ENCODE assay signal across 9 mouse cellular contexts in the genomic region with DNA sequence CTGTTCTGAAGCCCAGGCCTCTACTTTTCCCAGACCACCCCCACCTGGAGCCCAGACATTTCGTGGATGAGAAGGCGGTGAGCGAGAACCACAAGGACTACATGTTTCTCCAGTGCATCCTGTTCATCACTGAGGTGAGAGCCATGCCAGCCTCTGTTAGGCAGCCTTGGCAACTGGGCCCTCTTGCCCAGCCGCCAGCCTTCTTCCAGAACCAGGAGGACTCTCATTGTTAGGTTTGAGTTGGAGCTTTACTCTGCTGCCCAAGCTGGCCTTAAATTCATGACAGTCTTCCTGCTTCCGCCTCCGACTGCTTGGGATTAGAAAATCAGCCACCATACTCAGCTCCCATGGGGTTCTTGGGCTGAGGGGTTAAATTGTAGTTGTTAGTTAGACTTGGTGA. TPM values are rescaled to one million over a fixed set of nuclear protein-coding genes. Genes with fewer than 3 reads are reported as not detected.
A peak's percentile ranks its signal among the peaks of the same experiment; 100 is the strongest.
DNase-seq lines count a peak whose midpoint lies in the region; ATAC-seq lines count a peak whose summit lies in the region.
"Had no signal": no experiment of that assay in that cellular context is flagged by ENCODE, and none has a peak within 500 bp of the region (broad histone marks: within the 10 kb centered on the region; RNA-seq: fewer than 3 reads in every experiment).

No protein-coding gene starts in this region.

- no peaks in the 10 kb centered on the region for H3K9me3 ChIP-seq in kidney, embryonic 15.5 days (replicated peaks)
- no peaks in the 10 kb centered on the region for H3K9me3 ChIP-seq in embryonic facial prominence, embryonic 12.5 days
- no peaks in the 10 kb centered on the region for H3K9me3 ChIP-seq in forebrain, embryonic 15.5 days
- H3K9me3 ChIP-seq in liver, embryonic 16.5 days (replicated peaks; ENCODE audit: control insufficient read depth, low read length) = no peaks in the 10 kb centered on the region

- H3K27me3 ChIP-seq in kidney, embryonic 15.5 days = no peaks in the 10 kb centered on the region
- H3K27me3 ChIP-seq in embryonic facial prominence, embryonic 12.5 days = no peaks in the 10 kb centered on the region
- no peaks in the 10 kb centered on the region for H3K27me3 ChIP-seq in forebrain, embryonic 15.5 days
- no peaks in the 10 kb centered on the region for H3K27me3 ChIP-seq in liver, embryonic 16.5 days (ENCODE audit: control insufficient read depth, insufficient read depth, low read depth, low read length)

- H3K27ac ChIP-seq in kidney, embryonic 15.5 days = peak overlapping the region; percentile 100
- peak overlapping the region; percentile 100 for H3K27ac ChIP-seq in embryonic facial prominence, embryonic 12.5 days
- H3K27ac ChIP-seq in forebrain, embryonic 15.5 days (replicated peaks) = peak overlapping the region; percentile 94; the same call in 1 of the 2 replicates
- H3K27ac ChIP-seq in liver, embryonic 16.5 days (ENCODE audit: low read length) = peak overlapping the region; percentile 25; the same call in 1 of the 2 replicates

- 0 out of 2 replicates have a peak overlapping the region, but pooled peaks have one; percentile 14 for H3K9ac ChIP-seq in kidney, embryonic 15.5 days
- no peak overlapping the region for H3K9ac ChIP-seq in embryonic facial prominence, embryonic 12.5 days
- H3K9ac ChIP-seq in forebrain, embryonic 15.5 days (replicated peaks) = no peak overlapping the region
- no peak overlapping the region for H3K9ac ChIP-seq in liver, embryonic 16.5 days (ENCODE audit: low read depth, low read length)

- H3K4me3 ChIP-seq in kidney, embryonic 15.5 days (replicated peaks) = no peak overlapping the region
- H3K4me3 ChIP-seq in embryonic facial prominence, embryonic 12.5 days = no peak overlapping the region
- H3K4me3 ChIP-seq in forebrain, embryonic 15.5 days = no peak overlapping the region
- H3K4me3 ChIP-seq in liver, embryonic 16.5 days (ENCODE audit: low read depth, low read length) = no peak overlapping the region

- H3K36me3 ChIP-seq in kidney, embryonic 15.5 days = peaks cover 55% of the 10 kb centered on the region
- peaks cover 58% of the 10 kb centered on the region for H3K36me3 ChIP-seq in embryonic facial prominence, embryonic 12.5 days
- H3K36me3 ChIP-seq in forebrain, embryonic 15.5 days = peaks cover 42% of the 10 kb centered on the region
- H3K36me3 ChIP-seq in liver, embryonic 16.5 days (ENCODE audit: control insufficient read depth, insufficient read depth) = peaks cover 41% of the 10 kb centered on the region

- 90% methylated on average over 6 of the region's 6 CpGs for WGBS in kidney, embryonic 15.5 days
- 90% methylated on average over 6 of the region's 6 CpGs for WGBS in embryonic facial prominence, embryonic 12.5 days
- WGBS in forebrain, embryonic 15.5 days = 91% methylated on average over 6 of the region's 6 CpGs
- 91% methylated on average over 6 of the region's 6 CpGs for WGBS in liver, embryonic 16.5 days (ENCODE audit: insufficient replicate concordance)

- H3K4me2 ChIP-seq in kidney, embryonic 15.5 days = no peak overlapping the region
- no peak overlapping the region for H3K4me2 ChIP-seq in embryonic facial prominence, embryonic 12.5 days (replicated peaks)
- H3K4me2 ChIP-seq in forebrain, embryonic 15.5 days (replicated peaks) = no peak overlapping the region
- no peak overlapping the region for H3K4me2 ChIP-seq in liver, embryonic 16.5 days (ENCODE audit: low read depth, low read length)

- H3K4me1 ChIP-seq in kidney, embryonic 15.5 days = peaks cover 63% of the 10 kb centered on the region
- H3K4me1 ChIP-seq in embryonic facial prominence, embryonic 12.5 days = peaks cover 51% of the 10 kb centered on the region
- H3K4me1 ChIP-seq in forebrain, embryonic 15.5 days = peaks cover 37% of the 10 kb centered on the region
- peaks cover 28% of the 10 kb centered on the region for H3K4me1 ChIP-seq in liver, embryonic 16.5 days (ENCODE audit: control insufficient read depth, low read depth, low read length)

- no peak for ATAC-seq in kidney, embryonic 15.5 days (replicated peaks; ENCODE audit: low FRiP score)
- ATAC-seq in embryonic facial prominence, embryonic 12.5 days (ENCODE audit: insufficient number of reproducible peaks, insufficient read depth, low FRiP score, low TSS enrichment) = no peak
- ATAC-seq in forebrain, embryonic 15.5 days (replicated peaks) = no peak
- no peak for ATAC-seq in liver, embryonic 16.5 days (ENCODE audit: low read depth)

- no peak for DNase-seq in kidney, postnatal 14 days
- DNase-seq in adrenal gland, adult 8-10 months = no peak
- no peak for DNase-seq in natural killer cell, adult 2 months (ENCODE audit: low spot score in 2 of 2)
- DNase-seq: thymus, postnatal 36 days had no signal

RNA-seq across cellular contexts. Expression of gene Ptpa, which starts 23.8 kb away (rescaled TPM):
- 162 and 175 TPM in 2 replicates for polyA plus RNA-seq in kidney, embryonic 15.5 days (2015; fragmentation: Nextera tagmentation; extraction: Ambion mirVana)
- 140 and 145 TPM in 2 replicates for polyA plus RNA-seq in embryonic facial prominence, embryonic 12.5 days (2016; fragmentation: Nextera tagmentation; extraction: Ambion mirVana)
- polyA plus RNA-seq in forebrain, embryonic 15.5 days (2015; fragmentation: Nextera tagmentation; extraction: Ambion mirVana) = 146 and 152 TPM in 2 replicates
- polyA plus RNA-seq in liver, embryonic 16.5 days (2015; fragmentation: Nextera tagmentation; extraction: Ambion mirVana) = 121 TPM in 2 replicates
- total RNA-seq in adrenal gland, adult 8-10 months (2022) = 100 to 1,000 TPM; 135 to 153 (median 141) TPM

RNA-seq across cellular contexts. Expression of gene Crat, which starts 24.0 kb away (rescaled TPM):
- 27.2 and 30.9 TPM in 2 replicates for polyA plus RNA-seq in kidney, embryonic 15.5 days (2015; fragmentation: Nextera tagmentation; extraction: Ambion mirVana)
- polyA plus RNA-seq in embryonic facial prominence, embryonic 12.5 days (2016; fragmentation: Nextera tagmentation; extraction: Ambion mirVana) = 23.8 and 26.9 TPM in 2 replicates
- 20.5 and 22.6 TPM in 2 replicates for polyA plus RNA-seq in forebrain, embryonic 15.5 days (2015; fragmentation: Nextera tagmentation; extraction: Ambion mirVana)
- polyA plus RNA-seq in liver, embryonic 16.5 days (2015; fragmentation: Nextera tagmentation; extraction: Ambion mirVana) = 24.2 and 31.3 TPM in 2 replicates
- total RNA-seq in adrenal gland, adult 8-10 months (2022) = 100 to 1,000 TPM in 1 of 4 experiments, 10 to 100 TPM in 3; 59.0 to 122 (median 95.3) TPM

RNA-seq across cellular contexts. Expression of gene Ier5l, which starts 34.4 kb away (rescaled TPM):
- 3.3 and 3.5 TPM in 2 replicates for polyA plus RNA-seq in kidney, embryonic 15.5 days (2015; fragmentation: Nextera tagmentation; extraction: Ambion mirVana)
- 4.2 and 4.5 TPM in 2 replicates for polyA plus RNA-seq in embryonic facial prominence, embryonic 12.5 days (2016; fragmentation: Nextera tagmentation; extraction: Ambion mirVana)
- polyA plus RNA-seq in forebrain, embryonic 15.5 days (2015; fragmentation: Nextera tagmentation; extraction: Ambion mirVana) = 2.0 and 2.5 TPM in 2 replicates
- 0.07 TPM in 1 of 2 replicates, not detected in the other for polyA plus RNA-seq in liver, embryonic 16.5 days (2015; fragmentation: Nextera tagmentation; extraction: Ambion mirVana)
- 1 to 10 TPM; 3.8 to 7.7 (median 6.8) TPM for total RNA-seq in adrenal gland, adult 8-10 months (2022)
- total RNA-seq: MEL had no signal

RNA-seq across cellular contexts. Expression of gene Dolpp1, which starts 47.6 kb away (rescaled TPM):
- 36.9 and 37.7 TPM in 2 replicates for polyA plus RNA-seq in kidney, embryonic 15.5 days (2015; fragmentation: Nextera tagmentation; extraction: Ambion mirVana)
- polyA plus RNA-seq in embryonic facial prominence, embryonic 12.5 days (2016; fragmentation: Nextera tagmentation; extraction: Ambion mirVana) = 34.8 and 38.1 TPM in 2 replicates
- polyA plus RNA-seq in forebrain, embryonic 15.5 days (2015; fragmentation: Nextera tagmentation; extraction: Ambion mirVana) = 60.0 and 60.3 TPM in 2 replicates
- polyA plus RNA-seq in liver, embryonic 16.5 days (2015; fragmentation: Nextera tagmentation; extraction: Ambion mirVana) = 14.7 and 16.5 TPM in 2 replicates
- 10 to 100 TPM; 18.0 to 24.2 (median 19.8) TPM for total RNA-seq in adrenal gland, adult 8-10 months (2022)

Comparison
In these comparisons a context has a peak if more than half of its experiments do, and no peak if none do; other contexts are left out.
1. H3K27ac ChIP-seq: peak in every context shown above with its lines; median percentile 100 in kidney, embryonic 15.5 days; 100 in embryonic facial prominence, embryonic 12.5 days; 94 in forebrain, embryonic 15.5 days; 25 in liver, embryonic 16.5 days.